Mouse (Mus musculus) left cerebral cortex, adult 18-20 months (tissue): ENCODE results near the gene Gabarapl2. TPM values are rescaled to one million over a fixed set of nuclear protein-coding genes. Genes with fewer than 3 reads are reported as not detected.

ENCODE experiments used
- DNase-seq, 2 experiments: peaks; one replicate each; pipeline ENCODE4 v3.0.0; 2021 to 2022; ENCODE audit warnings: low spot score in 2 of 2, mixed read lengths in 1 of 2
- long read RNA-seq, 2 experiments: library from polyadenylated mRNA; stranded (forward); transcript quantifications; one replicate each; pipeline ENCODE4 v2.0.0; 2021
- total RNA-seq, 2 experiments: library from RNA; stranded (reverse); gene quantifications; 2 replicates each; pipeline ENCODE4 v1.2.3; 2021

Gene Gabarapl2
- total RNA-seq = 100 to 1,000 TPM; 221 to 236 TPM
- long read RNA-seq, experiment 1, transcript Gabarapl2-201 (4 exons, 1,677 nt) = major isoform, 237 of 247 reads
- long read RNA-seq, experiment 1, partial matches to known transcripts = 5 of 247 reads
- long read RNA-seq, experiment 1, other reads (novel, unspliced or antisense) = 5 of 247 reads
- long read RNA-seq, experiment 2, transcript Gabarapl2-201 (4 exons, 1,677 nt) = major isoform, 234 of 239 reads
- long read RNA-seq, experiment 2, partial matches to known transcripts = 1 of 239 reads
- long read RNA-seq, experiment 2, other reads (novel, unspliced or antisense) = 4 of 239 reads

DNA sequence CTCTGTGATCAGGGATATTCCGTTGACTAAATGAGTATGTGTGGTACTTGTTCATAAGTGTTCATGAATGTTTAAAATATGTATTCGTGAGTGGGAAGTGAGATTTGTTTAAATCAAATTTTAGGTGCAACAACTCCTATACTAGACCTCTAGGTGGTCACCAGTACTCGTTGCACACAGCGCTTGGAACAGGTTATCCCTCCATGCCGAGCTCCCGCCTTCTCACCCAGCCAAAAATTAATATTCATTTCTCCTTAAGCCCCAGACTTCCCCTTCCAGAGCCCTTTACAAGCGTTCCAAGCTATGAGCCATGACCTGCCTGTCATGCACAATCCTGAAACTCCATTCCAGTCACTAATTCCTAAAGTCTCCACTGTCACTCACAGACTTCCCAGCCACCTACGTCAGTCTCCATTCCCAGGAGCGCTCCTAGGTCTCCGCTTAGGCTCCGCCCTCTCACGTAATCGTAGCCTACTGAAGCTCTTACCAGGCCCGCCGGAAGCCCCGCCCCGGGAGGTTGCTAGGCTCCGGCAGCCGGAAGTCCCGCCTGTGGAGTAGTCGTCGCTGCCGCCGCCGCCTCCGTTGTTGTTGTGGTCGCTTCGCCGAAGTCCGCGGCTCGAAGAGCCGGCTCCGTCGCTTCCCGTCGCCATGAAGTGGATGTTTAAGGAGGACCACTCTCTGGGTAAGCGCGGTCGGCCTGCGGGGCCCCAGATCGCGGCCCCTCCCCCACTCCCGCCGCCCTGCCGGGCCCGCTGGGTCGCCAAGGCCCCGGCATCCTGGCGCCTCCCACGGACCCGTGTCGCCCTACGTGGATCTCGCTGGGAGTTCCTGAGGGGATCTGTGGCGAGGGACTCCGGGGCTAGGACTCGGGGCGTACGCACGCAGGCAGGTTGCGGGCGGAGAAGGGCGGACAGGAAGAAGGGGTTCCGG is at the start of gene Gabarapl2:
TSS of gene Gabarapl2 (plus strand) at position 533 of the 930 bp plus-strand sequence.
- peak; percentile 98 for DNase-seq

DNA sequence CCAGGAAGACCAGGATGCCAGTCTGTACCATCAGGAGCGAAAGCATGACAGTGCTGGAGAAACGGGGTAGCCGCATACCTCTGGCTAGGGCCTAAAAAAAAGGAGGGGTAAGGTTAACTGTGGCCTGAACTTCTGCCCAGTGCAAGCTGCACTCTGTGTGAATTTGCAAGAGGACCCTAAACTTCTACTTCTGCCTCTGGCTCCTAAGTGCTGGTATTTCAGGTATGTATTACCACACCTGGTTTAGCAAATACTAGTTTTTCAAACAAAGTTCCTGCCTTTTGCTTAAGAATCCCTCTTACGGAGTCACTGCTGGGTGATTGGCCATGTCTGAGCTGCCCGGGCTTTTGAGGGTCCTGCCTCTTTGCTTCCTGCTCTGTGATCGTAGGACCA is 49.6 kb upstream of the Gabarapl2 start:
- DNase-seq = no peak

DNA sequence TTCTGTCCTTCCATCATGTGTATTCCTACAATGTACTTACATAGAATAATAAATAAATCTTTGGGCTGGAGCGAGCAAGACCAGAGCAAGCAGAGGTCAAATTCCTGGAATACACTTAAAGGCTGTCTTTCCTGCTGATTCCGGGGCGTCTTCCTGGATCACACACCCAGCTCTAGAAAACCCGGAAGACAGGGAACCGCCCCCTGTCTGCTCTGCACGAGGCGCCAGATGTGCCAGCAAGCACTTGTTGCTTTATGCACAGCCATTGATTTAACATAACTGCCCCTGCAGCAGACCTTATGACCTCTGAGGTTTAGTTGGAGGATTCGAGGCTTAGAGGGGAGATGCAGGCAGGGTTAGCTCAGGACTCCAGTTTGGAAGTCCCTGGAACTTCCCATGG is 48.5 kb upstream of the Gabarapl2 start:
- no peak for DNase-seq

DNA sequence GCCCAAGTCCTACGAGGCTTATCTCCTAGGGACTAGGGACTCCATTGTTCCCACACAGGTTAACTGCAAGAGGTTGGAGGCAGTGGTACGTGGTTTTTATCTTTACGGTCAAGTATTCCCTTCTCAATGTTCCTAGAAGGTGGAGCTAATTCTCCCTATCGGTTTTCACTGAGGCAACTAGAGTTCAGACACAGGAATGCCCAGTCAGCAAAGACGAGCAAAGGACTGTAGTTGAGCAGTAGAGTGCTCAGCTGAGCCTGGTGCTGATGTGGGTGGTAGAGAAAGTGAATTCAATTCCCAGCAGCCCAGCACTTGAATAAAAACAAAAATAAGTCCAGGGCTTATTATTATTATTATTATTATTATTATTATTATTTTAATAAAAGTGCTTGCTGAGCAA is 47.9 kb upstream of the Gabarapl2 start:
- DNase-seq = no peak

DNA sequence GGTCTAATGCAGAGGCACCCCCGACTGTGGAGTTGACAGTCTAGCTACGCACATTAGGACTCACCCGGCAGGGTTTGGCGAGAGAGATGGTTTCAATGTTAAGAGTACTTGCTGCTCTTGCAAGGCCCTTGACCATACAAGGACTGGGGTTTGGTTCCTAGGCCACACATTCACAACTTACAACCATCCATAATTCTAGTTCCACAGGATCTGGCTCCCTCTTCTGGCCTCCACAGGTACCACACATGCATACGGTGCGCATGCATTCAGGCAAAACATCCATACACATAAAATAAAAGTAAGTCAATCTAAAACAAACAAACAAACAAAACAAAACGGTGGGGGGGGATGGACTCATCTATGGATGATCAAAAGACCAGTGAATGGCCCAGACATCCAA is 45.5 kb upstream of the Gabarapl2 start:
- no peak for DNase-seq

DNA sequence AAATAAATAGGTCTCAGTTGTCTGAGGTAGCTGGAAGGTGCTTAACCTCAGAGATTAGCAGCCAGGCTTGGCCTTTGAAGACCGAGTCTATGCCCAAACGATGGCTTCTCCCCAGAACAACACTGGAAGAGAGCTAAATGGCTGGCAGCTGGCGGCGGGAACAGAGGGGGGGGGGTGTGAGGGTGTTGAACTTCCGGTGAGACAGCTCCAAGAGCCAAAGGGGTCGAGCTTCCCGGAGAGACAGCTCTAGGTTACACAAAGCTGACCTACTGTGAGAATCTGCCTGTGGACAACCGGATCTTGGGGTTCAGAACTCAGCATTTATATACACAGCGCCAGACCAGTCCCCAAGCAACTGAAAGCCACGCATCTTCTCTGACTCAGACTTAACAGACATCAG is 41.9 kb upstream of the Gabarapl2 start:
- DNase-seq = no peak

DNA sequence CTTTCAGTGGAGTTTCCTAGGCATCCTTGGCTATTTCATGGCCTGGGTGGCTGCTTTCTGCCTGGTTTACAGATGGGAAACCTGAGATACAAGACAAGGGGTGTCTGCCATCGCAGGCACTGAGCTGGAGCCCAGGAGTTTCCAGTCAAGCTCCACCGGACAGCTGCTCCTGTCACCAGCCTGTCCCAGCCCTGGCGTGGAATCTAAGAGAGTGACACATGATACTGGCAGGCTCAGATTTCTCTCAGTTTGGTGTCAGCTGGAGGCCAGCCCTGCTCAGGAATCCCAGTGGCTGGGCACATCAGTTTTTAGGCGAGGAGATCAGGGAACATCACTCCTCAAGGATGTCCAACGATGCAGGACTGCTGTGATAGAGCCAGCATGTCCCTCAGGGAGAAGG is 38.4 kb upstream of the Gabarapl2 start:
- DNase-seq = no peak

DNA sequence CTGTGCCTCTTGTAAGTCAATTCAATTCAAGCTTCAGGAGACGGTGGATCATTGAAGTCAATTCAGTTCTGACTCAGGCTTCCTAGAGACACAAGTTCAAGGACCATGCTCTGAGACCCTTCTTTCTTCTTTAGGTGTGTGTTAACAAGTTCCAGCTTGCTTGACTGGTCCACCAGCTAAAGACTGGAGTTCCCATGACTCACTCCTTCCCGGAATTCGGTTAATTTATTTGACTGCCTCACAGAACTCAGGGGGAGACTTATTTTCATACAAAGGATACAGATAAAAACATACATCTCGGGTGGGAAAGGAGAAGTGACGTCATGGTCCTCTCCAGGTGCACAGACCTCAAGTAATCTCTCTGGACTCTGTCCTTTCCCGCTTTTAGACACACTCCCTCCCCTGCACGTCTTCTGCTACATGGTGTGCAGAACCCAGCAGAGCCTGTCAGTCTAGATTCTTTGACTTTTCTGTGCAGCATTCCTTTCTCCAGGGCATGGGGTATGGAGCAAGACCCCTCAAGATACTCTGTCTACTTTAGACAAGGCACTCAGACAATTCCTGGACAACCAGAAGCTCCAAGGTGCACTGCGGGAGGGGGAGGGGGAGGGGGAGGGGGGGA is 34.9 kb upstream of the Gabarapl2 start:
- no peak for DNase-seq

DNA sequence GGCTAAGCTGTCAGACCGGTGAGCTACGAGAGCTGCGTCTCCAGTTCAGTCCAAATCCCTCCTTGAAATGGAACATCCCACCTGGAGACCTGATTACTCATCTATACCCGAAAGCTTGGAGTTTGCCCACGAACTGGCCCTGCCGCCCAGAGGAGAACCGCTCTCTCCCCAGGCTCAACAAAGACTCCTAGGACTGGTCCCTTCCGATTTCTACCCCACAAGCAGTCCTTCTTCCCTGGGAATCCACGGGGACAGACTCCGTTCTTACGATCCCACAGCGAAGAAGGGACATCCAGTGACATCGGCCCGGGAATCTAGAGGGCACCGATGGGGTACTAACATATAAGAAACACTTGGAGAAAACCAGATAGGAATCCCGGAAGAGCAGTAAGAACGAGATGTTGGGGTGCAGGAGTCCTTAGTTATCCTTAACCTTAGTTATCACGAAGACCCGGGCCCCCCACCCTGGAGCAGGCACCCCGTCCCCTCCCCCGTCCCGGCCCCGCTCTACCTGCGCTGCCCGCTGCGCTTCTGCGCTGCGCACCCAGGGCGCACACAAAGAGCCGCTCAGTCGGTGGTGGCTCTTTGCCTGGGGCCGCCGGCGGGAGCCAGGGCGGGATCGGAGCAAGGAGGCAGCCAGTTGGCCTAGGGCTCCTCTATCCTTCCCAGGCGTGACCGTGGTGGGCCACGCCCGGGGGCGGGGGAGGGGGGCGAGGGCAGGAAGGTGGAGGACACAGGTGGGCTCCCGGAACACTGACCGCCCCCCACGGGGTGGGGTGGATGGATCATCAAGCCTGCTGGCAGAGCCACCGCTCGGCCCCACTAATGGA is 30.7 kb upstream of the Gabarapl2 start, which contains the start of gene Chst5:
TSS of gene Chst5 (minus strand) at position 827 of the 830 bp plus-strand sequence.
- no peak for DNase-seq

DNA sequence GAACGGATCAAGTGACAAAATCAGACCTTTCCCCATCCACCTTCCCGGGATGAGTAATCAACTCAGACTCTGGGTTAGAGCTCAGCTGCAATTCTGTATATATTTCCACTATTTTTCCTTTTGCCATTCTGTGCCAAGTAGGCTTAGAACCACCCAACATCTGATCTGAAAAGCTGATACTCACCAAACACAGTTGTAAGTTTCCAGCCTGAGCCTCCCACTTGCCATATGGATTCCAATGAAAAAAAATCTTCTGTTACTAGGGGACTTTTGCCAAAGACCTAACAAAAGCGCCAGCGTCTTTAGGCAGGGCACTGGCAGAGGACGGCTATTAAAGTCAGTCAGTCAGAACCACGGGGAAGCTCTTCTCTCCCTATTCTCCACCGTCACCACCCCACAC is 28.9 kb upstream of the Gabarapl2 start:
- DNase-seq = peak; percentile 25 to 36

DNA sequence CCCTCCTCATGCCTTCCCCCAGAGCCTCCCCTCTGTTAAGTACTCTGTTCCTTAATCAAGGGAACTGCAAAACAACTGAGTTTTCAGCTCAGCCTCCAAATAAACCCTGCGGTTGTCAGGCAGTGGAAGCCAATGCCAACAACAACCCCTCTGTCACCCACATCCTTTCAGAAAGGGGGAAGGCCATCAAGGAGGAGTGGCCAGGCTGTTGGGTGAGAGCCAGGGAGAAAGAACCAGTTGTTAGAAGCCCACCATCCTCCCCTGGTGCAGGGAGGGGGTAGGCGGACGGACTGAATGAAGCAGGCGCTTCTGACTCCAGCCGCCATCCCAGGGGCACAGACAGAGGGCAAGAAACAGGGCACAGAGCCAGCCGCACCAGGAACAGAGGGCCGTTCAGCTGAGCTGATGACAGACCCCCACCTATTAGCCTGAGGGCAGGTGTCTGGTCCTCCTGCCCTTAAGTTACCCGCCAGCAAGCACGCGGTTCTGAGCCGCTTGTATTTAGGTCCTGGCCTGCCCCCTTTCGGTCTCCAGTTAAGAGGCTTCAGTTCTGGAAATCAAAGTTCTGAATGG is 27.6 kb upstream of the Gabarapl2 start:
- peak in 1 of 2 experiments; percentile 17 for DNase-seq

DNA sequence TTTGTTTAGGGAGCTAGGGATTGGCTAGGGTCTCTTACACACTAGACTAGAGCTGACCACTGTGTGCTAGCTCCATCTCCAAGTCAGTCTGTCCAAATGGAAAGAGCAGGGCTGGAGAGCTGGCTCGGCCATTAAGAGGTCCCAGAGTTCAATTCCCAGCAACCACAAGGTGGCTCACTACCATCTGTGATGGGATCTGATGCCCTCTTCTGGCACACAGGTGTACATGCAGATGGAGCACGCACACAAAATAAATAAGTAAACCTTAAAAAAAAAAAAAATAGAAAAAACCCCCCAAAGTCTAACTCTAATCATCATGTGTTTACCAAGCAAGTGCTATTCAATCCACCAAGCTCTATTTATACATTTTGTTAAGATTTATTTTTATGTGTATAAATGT is 20.8 kb upstream of the Gabarapl2 start:
- DNase-seq = no peak

DNA sequence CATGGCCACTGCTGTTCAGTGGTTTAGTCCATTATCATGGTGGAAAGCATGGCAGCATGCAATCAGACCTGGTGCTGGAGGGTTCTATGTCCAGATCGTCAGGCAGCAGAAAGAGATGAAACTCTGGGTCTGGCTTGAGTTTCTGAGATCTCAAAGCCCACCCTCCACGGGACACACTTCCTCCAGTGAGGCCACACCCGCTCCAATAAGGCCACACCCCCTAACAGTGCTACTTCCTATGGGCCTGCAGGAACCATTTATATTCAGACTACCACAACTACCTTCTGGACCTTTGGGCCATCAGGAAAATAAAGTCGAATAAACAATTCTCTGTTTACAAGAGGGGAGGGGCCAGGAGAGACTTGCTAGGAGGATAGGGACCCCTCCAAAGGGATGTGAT is 19.5 kb upstream of the Gabarapl2 start:
- DNase-seq = no peak

DNA sequence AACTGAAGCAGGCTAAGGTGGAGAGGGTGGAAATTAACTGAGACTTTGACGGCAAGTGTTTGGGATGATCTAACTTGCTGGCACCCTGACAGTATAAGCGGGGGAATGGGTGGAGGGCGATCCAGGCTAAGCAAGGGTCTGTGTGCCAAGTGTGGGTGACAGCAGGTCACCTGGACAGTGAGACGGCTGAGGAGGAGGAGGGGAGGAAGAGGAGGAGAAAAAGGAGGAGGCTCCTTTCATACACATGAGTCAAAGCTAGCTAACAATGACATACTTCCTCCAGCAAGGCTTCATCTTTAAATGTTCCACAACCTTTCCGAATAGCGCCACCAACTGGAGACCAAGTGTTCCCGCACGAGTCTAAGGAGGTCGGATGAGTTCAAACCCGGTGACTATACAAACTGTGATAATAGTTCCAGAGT is 17.1 kb upstream of the Gabarapl2 start:
- DNase-seq = peak; percentile 59 to 71

DNA sequence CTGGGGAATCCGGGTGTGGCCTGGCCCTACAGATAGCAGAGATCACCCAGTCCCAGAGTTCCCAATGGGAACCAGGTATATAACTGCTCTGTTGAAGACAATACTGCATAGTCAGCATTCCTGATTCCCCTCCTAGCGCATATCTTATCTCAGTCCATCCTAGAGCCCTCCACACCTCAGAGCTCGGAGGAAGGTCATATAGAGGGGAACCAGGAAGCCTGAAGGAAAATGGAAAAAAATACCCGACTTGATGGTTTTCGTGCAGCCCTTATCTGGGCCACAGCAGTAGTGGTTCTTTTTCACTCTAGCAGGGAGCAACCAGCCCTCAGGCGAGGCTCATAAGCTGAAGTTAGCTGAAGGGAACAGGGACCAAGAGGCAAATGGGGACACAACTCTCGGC is 15.5 kb upstream of the Gabarapl2 start:
- DNase-seq = no peak

DNA sequence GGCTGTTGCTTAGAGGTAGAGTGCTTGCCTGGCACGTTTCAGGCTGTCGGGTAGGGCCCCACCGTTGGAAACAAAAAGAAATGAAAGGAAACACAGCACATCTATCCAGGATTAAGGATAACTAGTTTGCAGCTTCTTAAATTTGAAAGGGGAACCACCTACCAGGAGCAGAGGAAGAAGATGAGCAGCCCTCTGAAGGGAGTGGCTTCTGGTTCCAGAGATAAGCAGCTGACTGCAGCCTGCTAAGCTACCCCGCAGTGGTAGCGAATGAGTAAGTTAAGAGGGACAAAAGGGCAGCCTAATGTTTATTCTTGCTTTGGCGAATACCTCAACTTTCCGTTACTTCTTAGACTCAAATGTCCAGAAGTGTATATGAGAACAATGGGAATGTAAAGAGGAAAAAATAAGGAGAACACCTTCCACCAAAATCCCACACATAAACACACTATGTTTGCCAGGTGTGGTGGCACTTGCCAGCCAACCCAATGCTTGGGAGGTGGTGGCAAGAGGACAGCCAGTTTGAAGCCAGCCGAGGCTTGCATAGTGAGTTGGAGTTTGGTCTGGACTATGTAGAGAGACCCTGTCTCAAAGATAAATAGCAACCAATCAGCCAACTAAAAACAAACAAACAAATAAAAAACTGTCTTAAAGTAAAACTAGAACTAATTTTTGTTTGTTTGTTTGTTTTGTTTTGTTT is 10.7 kb upstream of the Gabarapl2 start:
- no peak for DNase-seq

DNA sequence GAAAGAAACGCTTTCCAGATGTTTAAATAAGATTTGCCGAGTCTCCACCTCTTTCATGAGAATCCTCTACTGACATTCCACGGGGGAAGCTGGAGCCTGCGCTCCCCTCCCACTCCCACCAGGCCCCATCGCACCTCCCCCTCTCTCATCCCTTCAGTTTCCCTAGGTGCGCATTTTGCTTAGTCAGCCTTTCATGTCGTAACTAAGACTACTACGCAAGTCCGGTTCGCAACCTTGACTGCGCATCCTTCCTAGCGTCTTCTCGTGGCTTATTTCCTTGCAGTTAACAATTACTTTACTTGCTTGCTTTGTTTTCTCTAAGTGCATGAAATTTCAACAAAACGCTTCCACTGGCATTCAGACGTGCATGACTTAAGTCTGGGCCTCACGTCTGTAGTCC is 8.8 kb upstream of the Gabarapl2 start:
- DNase-seq = no peak

DNA sequence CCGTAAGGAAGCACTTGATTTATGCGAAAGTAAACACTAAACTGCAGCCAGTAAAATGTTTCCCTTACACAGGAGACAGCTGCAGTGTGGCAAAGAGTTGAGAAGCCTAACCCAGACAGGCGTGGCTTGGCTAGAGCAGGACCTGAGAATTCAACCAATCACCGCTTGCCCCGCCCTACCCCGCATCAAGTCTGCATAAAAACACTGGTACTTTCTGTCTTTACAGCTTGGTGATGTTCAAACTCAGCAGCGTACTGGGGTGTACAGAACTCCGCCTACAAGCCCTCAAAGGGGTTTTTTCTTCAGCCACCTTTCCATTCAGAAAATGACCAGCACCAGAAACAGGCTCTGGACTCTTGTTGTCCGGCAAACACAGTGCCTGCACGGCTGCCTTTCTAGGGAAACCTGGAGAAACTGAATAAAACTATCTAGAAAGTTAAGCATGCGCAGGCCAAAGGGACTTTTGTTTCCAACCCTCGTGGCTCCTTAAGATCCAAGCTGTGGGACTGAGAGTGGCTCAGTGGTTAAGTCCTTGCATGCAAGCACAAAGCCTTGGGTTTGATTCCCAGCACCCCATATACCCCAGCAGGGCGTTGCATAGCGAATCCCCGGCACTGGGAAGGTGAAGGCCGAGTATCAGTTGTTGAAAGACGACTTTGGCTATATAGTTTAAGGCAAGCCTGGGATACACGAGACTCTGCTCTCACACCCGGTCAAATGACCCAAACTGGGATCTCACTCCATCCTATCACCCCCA is 7.7 kb upstream of the Gabarapl2 start:
- DNase-seq = peak; percentile 17 to 32
